Mouse (Mus musculus) embryonic facial prominence, embryonic 11.5 days (tissue): Measurements from ENCODE around the gene Pygm. TPM values are rescaled to one million over a fixed set of nuclear protein-coding genes. Genes with fewer than 3 reads are reported as not detected.

ENCODE experiments used
- ATAC-seq: fragments of 200-750 bp; cut with Nextera tagmentation; replicated peaks from 2 replicates; pipeline ENCODE4 v1.8.0; 2017; ENCODE audit warnings: low read depth; ENCODE audit not compliant: insufficient number of reproducible peaks, low FRiP score, low TSS enrichment
- DNase-seq: peaks from one replicate; pipeline ENCODE4 v3.0.0-alpha.2; 2015; ENCODE audit warnings: low spot score
- H3K27ac ChIP-seq: fragments of 300-500 bp; sonication (generic); replicated peaks from 2 replicates; pipeline ENCODE4 v1.5.1; 2014; ENCODE audit warnings: mild to moderate bottlenecking, low read depth, low read length, control low read depth
- H3K27me3 ChIP-seq: fragments of 300-500 bp; sonication (generic); 2 replicates; pipeline ENCODE4 v1.6.1; 2014; ENCODE audit warnings: mild to moderate bottlenecking, low read length, moderate library complexity, mixed read lengths; ENCODE audit not compliant: control insufficient read depth, insufficient read depth
- H3K36me3 ChIP-seq: fragments of 300-500 bp; sonication (generic); replicated peaks from 2 replicates; pipeline ENCODE4 v1.6.1; 2014; ENCODE audit warnings: low read depth, mild to moderate bottlenecking, low read length, moderate library complexity, mixed read lengths; ENCODE audit not compliant: control insufficient read depth, insufficient read depth
- H3K4me1 ChIP-seq: fragments of 300-500 bp; sonication (generic); 2 replicates; pipeline ENCODE4 v1.6.1; 2014; ENCODE audit warnings: low read length, mixed read lengths; ENCODE audit not compliant: control insufficient read depth, insufficient read depth
- H3K4me2 ChIP-seq: fragments of 300-500 bp; sonication (generic); 2 replicates; pipeline ENCODE4 v1.6.1; 2014; ENCODE audit warnings: low read depth, mild to moderate bottlenecking, control low read depth, low read length, moderate library complexity
- H3K4me3 ChIP-seq: fragments of 300-500 bp; sonication (generic); 2 replicates; pipeline ENCODE4 v1.5.1; 2014; ENCODE audit warnings: low read depth, low read length, control low read depth
- H3K9ac ChIP-seq: fragments of 300-500 bp; sonication (generic); replicated peaks from 2 replicates; pipeline ENCODE4 v1.6.1; 2014; ENCODE audit warnings: mild to moderate bottlenecking, control low read depth, low read length
- H3K9me3 ChIP-seq: fragments of 300-500 bp; sonication (generic); replicated peaks from 2 replicates; pipeline ENCODE4 v1.6.1; 2016; ENCODE audit warnings: mild to moderate bottlenecking, low read length, inconsistent platforms, mixed read lengths; ENCODE audit not compliant: control insufficient read depth
- WGBS: fragments of 180-500 bp; shearing (Covaris S2); extraction: QIAGEN DNeasy Blood & Tissue Kit; methylation state at CpG from one replicate; pipeline ENCODE4 v1.1.7; 2014; 5-methylcytosine and 5-hydroxymethylcytosine counted together
- polyA plus RNA-seq: library from polyadenylated mRNA; unstranded; fragments of >200 nt; fragmentation: Nextera tagmentation; extraction: Ambion mirVana; gene quantifications from 2 replicates; pipeline ENCODE4 v1.2.1, GENCODE M21; 2014

Gene Pygm
- polyA plus RNA-seq, 1 experiment from 2014 or later = 2.8 TPM

DNA sequence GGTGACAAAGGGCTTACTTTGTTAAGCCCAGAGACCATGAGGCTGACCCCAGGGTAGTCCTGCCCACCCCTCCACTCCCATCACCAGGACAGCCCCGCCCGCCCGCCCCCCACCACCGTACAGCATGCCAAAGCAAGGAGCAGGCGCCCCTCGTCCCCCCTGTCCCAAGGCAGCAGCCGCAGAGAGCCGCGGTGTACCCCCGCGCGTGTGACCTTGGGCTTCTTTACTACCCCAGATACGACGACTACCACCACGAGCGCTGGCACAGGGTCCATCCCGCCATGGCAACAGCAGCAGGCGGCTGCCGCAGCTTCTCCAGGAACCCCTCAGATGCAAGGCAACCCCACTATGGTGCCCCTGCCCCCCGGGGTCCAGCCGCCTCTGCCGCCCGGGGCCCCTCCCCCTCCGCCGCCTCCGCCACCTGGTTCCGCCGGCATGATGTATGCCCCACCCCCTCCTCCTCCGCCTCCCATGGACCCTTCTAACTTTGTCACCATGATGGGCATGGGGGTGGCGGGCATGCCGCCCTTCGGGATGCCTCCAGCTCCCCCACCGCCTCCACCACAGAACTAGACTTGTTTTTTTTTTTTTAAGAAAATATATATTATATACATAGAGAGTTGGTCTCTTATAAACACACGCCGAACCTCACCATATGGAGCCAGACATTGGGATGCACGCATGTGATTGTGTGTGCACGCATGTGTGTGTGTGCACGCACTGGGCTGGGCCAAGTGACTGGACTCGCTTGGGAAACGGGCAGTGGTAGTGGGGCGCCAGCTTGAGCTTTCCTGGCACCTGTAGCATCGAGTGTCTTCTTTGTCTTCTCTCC lies 8.6 kb upstream of the Pygm start:
- H3K36me3 ChIP-seq = peaks cover 52% of the 10 kb centered on the region
- no peaks in the 10 kb centered on the region for H3K4me1 ChIP-seq
- H3K4me3 ChIP-seq = no peak overlapping the region
- no peak overlapping the region for H3K9ac ChIP-seq
- H3K27ac ChIP-seq = no peak overlapping the region
- ATAC-seq = no peak; the same call in 1 of the 2 replicates
- no peaks in the 10 kb centered on the region for H3K27me3 ChIP-seq
- H3K4me2 ChIP-seq = no peak overlapping the region
- DNase-seq = no peak
- WGBS = 89% methylated on average over 41 of the region's 42 CpGs
- no peaks in the 10 kb centered on the region for H3K9me3 ChIP-seq

GRCm38 (mm10) chr19:6376255-6376564 lies 8.0 kb upstream of the Pygm start:
- H3K27me3 ChIP-seq = no peaks in the 10 kb centered on the region
- no peak overlapping the region for H3K4me3 ChIP-seq
- H3K4me1 ChIP-seq = no peaks in the 10 kb centered on the region
- H3K36me3 ChIP-seq = peaks cover 47% of the 10 kb centered on the region
- WGBS = 84% methylated on average over 14 of the region's 14 CpGs
- no peak overlapping the region for H3K27ac ChIP-seq
- H3K9ac ChIP-seq = no peak overlapping the region
- ATAC-seq = no peak
- peak; percentile 51 for DNase-seq
- no peaks in the 10 kb centered on the region for H3K9me3 ChIP-seq
- no peak overlapping the region for H3K4me2 ChIP-seq

DNA sequence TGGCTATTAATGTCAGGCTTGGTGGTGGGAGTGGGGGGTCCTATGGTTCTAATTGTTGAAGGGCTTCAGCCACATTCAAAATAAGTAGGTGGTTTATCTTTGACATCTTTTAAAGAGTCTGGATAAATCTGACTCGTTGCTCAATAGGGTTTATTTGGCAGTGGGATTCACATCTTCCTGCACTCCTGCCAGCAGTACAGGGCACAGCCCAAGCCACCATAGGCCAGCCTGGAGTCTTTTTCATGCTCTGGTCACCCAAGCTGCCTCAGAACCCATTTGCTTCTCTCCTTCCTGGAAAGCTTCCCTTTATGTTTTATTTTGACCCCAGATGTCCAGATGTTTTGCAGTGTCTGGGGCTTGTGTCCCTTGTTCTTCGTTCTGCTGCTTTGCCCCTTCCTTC lies 7.6 kb upstream of the Pygm start:
- no peak overlapping the region for H3K4me3 ChIP-seq
- WGBS = 80% methylated on average over 2 of the region's 2 CpGs
- H3K9ac ChIP-seq = no peak overlapping the region
- no peaks in the 10 kb centered on the region for H3K27me3 ChIP-seq
- no peaks in the 10 kb centered on the region for H3K4me1 ChIP-seq
- H3K27ac ChIP-seq = no peak overlapping the region
- no peak overlapping the region for H3K4me2 ChIP-seq
- no peaks in the 10 kb centered on the region for H3K9me3 ChIP-seq
- ATAC-seq (no peak), DNase-seq (no peak)
- peaks cover 43% of the 10 kb centered on the region for H3K36me3 ChIP-seq

DNA sequence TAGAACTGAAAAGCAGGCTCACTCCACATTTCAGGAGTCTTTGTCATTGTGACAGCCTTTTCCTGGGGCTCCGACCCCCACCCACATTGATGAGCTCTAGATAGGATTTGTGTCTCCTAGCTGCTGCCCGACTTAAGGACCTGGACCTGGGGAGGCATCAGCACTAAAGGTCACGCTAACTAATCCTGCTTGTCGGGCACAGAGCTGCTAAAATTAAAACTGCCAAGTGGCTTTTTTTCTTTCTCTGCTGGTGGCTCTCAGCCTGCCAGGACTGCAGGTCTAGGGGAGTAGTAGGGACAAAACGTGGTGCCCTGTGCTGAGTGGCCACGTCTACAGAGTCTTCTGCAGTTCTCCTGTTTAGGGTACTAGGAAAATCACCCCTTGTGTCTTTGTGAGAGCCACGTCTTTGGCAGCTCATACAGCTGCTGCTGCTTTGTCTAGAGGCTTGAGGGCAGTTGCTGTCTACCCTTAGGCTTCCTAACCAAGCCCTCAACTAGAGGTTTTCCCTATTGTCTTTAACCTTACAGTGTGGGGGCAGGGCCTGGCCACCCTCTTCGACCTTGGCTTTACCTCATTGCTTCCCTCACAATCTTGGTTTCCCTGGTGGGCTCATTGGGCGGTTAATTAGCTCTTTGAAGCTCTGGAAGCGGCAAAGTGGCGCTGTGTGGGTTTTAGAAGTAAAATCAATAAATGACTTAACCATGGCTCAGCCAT lies 6.7 kb upstream of the Pygm start:
- Histone ChIP-seq H3K36me3 (peaks cover 36% of the 10 kb centered on the region), H3K4me3 (no peak overlapping the region)
- WGBS = 82% methylated on average over 11 of the region's 11 CpGs

GRCm38 (mm10) chr19:6380411-6381166 lies 3.6 kb upstream of the Pygm start:
- Histone ChIP-seq H3K4me3 (no peak overlapping the region), H3K9ac (no peak overlapping the region), H3K4me1 (peaks cover 3% of the 10 kb centered on the region), H3K9me3 (no peaks in the 10 kb centered on the region), H3K27me3 (no peaks in the 10 kb centered on the region), H3K36me3 (peaks cover 18% of the 10 kb centered on the region), H3K27ac (no peak overlapping the region), H3K4me2 (no peak overlapping the region)
- ATAC-seq (no peak), DNase-seq (no peak)
- 86% methylated on average over 9 of the region's 9 CpGs for whole genome bisulfite sequencing

More for the DNA sequence above, 6.7 kb upstream of the Pygm start:
- ATAC-seq = no peak
- Histone ChIP-seq H3K9me3 (no peaks in the 10 kb centered on the region), H3K27me3 (no peaks in the 10 kb centered on the region), H3K4me1 (no peaks in the 10 kb centered on the region), H3K9ac (no peak overlapping the region), H3K4me2 (no peak overlapping the region), H3K27ac (no peak overlapping the region)
- no peak for DNase-seq

DNA sequence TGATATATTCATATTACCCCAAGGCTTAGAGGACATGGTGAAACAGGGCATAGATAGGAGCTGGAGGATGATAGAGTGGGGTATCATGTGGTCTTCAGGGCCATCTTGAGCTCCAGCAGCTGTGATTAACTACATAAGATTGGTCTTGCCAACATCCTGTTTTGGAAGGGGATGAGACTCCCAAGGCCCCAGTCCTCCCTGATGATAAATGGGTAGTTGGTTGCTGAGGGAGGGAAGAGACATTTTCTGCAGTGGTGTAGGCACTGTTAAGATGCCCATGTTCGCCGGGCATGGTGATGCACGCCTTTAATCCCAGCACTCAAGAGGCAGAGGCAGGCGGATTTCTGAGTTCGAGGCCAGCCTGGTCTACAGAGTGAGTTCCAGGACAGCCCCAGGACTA lies 3.0 kb upstream of the Pygm start:
- peaks cover 12% of the 10 kb centered on the region for H3K36me3 ChIP-seq
- 90% methylated on average over 5 of the region's 5 CpGs for WGBS
- no peak for ATAC-seq

GRCm38 (mm10) chr19:6382323-6382924 lies 1.8 kb upstream of the Pygm start:
- no peak overlapping the region for H3K4me3 ChIP-seq
- H3K27me3 ChIP-seq = no peaks in the 10 kb centered on the region
- no peak overlapping the region for H3K9ac ChIP-seq
- H3K27ac ChIP-seq = no peak overlapping the region
- H3K4me1 ChIP-seq = peaks cover 3% of the 10 kb centered on the region
- H3K36me3 ChIP-seq = peaks cover 6% of the 10 kb centered on the region
- WGBS = 86% methylated on average over 4 of the region's 4 CpGs
- no peaks in the 10 kb centered on the region for H3K9me3 ChIP-seq
- H3K4me2 ChIP-seq = no peak overlapping the region
- DNase-seq (no peak), ATAC-seq (no peak)

More for the DNA sequence above, 3.0 kb upstream of the Pygm start:
- Histone ChIP-seq H3K9ac (no peak overlapping the region), H3K4me3 (no peak overlapping the region), H3K27me3 (no peaks in the 10 kb centered on the region), H3K4me2 (no peak overlapping the region), H3K4me1 (peaks cover 3% of the 10 kb centered on the region), H3K27ac (no peak overlapping the region), H3K9me3 (no peaks in the 10 kb centered on the region)
- DNase-seq = no peak
